ENCODE assay signal across 34 mouse cellular contexts in genomic region chr11:82013756-82014155, GRCm38 (mm10). TPM values are rescaled to one million over a fixed set of nuclear protein-coding genes. Genes with fewer than 3 reads are reported as not detected.
"Had no signal": no experiment of that assay in that cellular context is flagged by ENCODE, and none has a peak within 500 bp of the region (broad histone marks: within the 10 kb centered on the region; RNA-seq: fewer than 3 reads in every experiment).

No protein-coding gene starts in this region.

- H3K27me3 ChIP-seq: embryonic facial prominence, embryonic 12.5 days; embryonic facial prominence, embryonic 13.5 days; embryonic facial prominence, embryonic 15.5 days; forebrain, embryonic 12.5 days; forebrain, embryonic 13.5 days; forebrain, embryonic 15.5 days had no signal

- H3K4me3 ChIP-seq: embryonic facial prominence, embryonic 10.5 days; embryonic facial prominence, embryonic 12.5 days; embryonic facial prominence, embryonic 13.5 days; embryonic facial prominence, embryonic 15.5 days; erythroblast, embryonic 14.5 days; forebrain, embryonic 10.5 days; forebrain, embryonic 12.5 days; forebrain, embryonic 13.5 days; forebrain, embryonic 15.5 days; gastrocnemius, adult 2 months; heart, adult 2 months had no signal

- H3K9me3 ChIP-seq: embryonic facial prominence, embryonic 10.5 days; embryonic facial prominence, embryonic 12.5 days; embryonic facial prominence, embryonic 13.5 days; embryonic facial prominence, embryonic 15.5 days; forebrain, embryonic 10.5 days; forebrain, embryonic 12.5 days; forebrain, embryonic 13.5 days; forebrain, embryonic 15.5 days had no signal

- H3K4me2 ChIP-seq: embryonic facial prominence, embryonic 12.5 days; embryonic facial prominence, embryonic 13.5 days; embryonic facial prominence, embryonic 15.5 days; forebrain, embryonic 12.5 days; forebrain, embryonic 13.5 days; forebrain, embryonic 15.5 days had no signal

- H3K36me3 ChIP-seq: embryonic facial prominence, embryonic 10.5 days; embryonic facial prominence, embryonic 12.5 days; embryonic facial prominence, embryonic 13.5 days; embryonic facial prominence, embryonic 15.5 days; forebrain, embryonic 10.5 days; forebrain, embryonic 12.5 days; forebrain, embryonic 15.5 days had no signal

- ATAC-seq: forebrain, embryonic 13.5 days; forebrain, embryonic 14.5 days; forebrain, embryonic 15.5 days; forebrain, embryonic 16.5 days; forebrain, postnatal 0 days had no signal

- DNase-seq: cerebellum, adult 8-10 months; cerebellum, adult 9-10 months; cerebellum, adult 9-11 months; cerebellum, postnatal 10 days; cerebellum, postnatal 14 days; cerebellum, postnatal 25 days; cerebellum, postnatal 36 days; embryo, embryonic 11 days; forebrain, postnatal 0 days; gastrocnemius, adult 2 months; gastrocnemius, postnatal 10 days; gastrocnemius, postnatal 14 days; gastrocnemius, postnatal 25 days; gastrocnemius, postnatal 36 days; heart, adult 11 months; heart, adult 18-20 months; heart, adult 2 months had no signal

- H3K27ac ChIP-seq: embryonic facial prominence, embryonic 10.5 days; embryonic facial prominence, embryonic 12.5 days; embryonic facial prominence, embryonic 13.5 days; embryonic facial prominence, embryonic 15.5 days; forebrain, embryonic 10.5 days; forebrain, embryonic 12.5 days; forebrain, embryonic 13.5 days; forebrain, embryonic 15.5 days; gastrocnemius, adult 2 months; heart, adult 2 months had no signal

- H3K4me1 ChIP-seq: embryonic facial prominence, embryonic 12.5 days; forebrain, embryonic 12.5 days; forebrain, embryonic 13.5 days; forebrain, embryonic 15.5 days had no signal

- H3K9ac ChIP-seq: embryonic facial prominence, embryonic 12.5 days; embryonic facial prominence, embryonic 13.5 days; embryonic facial prominence, embryonic 15.5 days; forebrain, embryonic 12.5 days; forebrain, embryonic 13.5 days; forebrain, embryonic 15.5 days; forebrain, postnatal 0 days had no signal

RNA-seq across cellular contexts. Expression of gene Ccl2, which starts 21.6 kb away (rescaled TPM):
- polyA plus RNA-seq: erythroblast, embryonic 14.5 days had no signal

RNA-seq across cellular contexts. Expression of gene Gm17268, which starts 24.6 kb away (rescaled TPM):
- polyA plus RNA-seq: cortical plate, adult 2 months; embryonic facial prominence, embryonic 10.5 days; embryonic facial prominence, embryonic 11.5 days; embryonic facial prominence, embryonic 12.5 days; embryonic facial prominence, embryonic 13.5 days; embryonic facial prominence, embryonic 14.5 days; embryonic facial prominence, embryonic 15.5 days; erythroblast, embryonic 14.5 days; forebrain, embryonic 10.5 days; forebrain, embryonic 11.5 days; forebrain, embryonic 12.5 days; forebrain, embryonic 13.5 days; forebrain, embryonic 14.5 days; forebrain, embryonic 15.5 days; forebrain, embryonic 16.5 days; forebrain, postnatal 0 days; frontal cortex, adult 2 months; gonadal fat pad, adult 2 months; heart, adult 2 months had no signal

RNA-seq across cellular contexts. Expression of gene Ccl7, which starts 31.8 kb away (rescaled TPM):
- polyA plus RNA-seq: embryonic facial prominence, embryonic 10.5 days; embryonic facial prominence, embryonic 11.5 days; erythroblast, embryonic 14.5 days; forebrain, embryonic 13.5 days had no signal

RNA-seq across cellular contexts. Expression of gene Ccl11, which starts 43.9 kb away (rescaled TPM):
- polyA plus RNA-seq: cortical plate, adult 2 months; embryonic facial prominence, embryonic 10.5 days; embryonic facial prominence, embryonic 11.5 days; erythroblast, embryonic 14.5 days; forebrain, embryonic 10.5 days; forebrain, embryonic 11.5 days; forebrain, embryonic 12.5 days; forebrain, embryonic 13.5 days; forebrain, embryonic 14.5 days; forebrain, embryonic 15.5 days; forebrain, embryonic 16.5 days had no signal

RNA-seq across cellular contexts. Expression of gene Asic2, which starts 45.5 kb away (rescaled TPM):
- polyA plus RNA-seq: erythroblast, embryonic 14.5 days; heart, adult 2 months had no signal
